Mouse (Mus musculus) hindbrain, embryonic 10.5 days (tissue): ENCODE data around the gene 2310039H08Rik. TPM values are rescaled to one million over a fixed set of nuclear protein-coding genes. Genes with fewer than 3 reads are reported as not detected.
"Not testable (repeated sequence)": the region's sequence is repeated elsewhere in the genome, so short reads cannot be mapped to it uniquely, and the experiment has no call there.

Experiments used
- DNase-seq: peaks from one replicate; pipeline ENCODE4 v3.0.0-alpha.2; 2017; ENCODE audit warnings: low spot score
- H3K27ac ChIP-seq: fragments of 300-500 bp; sonication (generic); 2 replicates; pipeline ENCODE4 v1.5.1; 2016; ENCODE audit warnings: mild to moderate bottlenecking, moderate library complexity
- H3K27me3 ChIP-seq: fragments of 300-500 bp; sonication (generic); 2 replicates; pipeline ENCODE4 v1.6.1; 2016; ENCODE audit warnings: mild to moderate bottlenecking; ENCODE audit not compliant: poor library complexity, insufficient read depth, severe bottlenecking
- H3K36me3 ChIP-seq: fragments of 300-500 bp; sonication (generic); 2 replicates; pipeline ENCODE4 v1.6.1; 2016; ENCODE audit warnings: mild to moderate bottlenecking, moderate library complexity
- H3K4me1 ChIP-seq: fragments of 300-500 bp; sonication (generic); replicated peaks from 2 replicates; pipeline ENCODE4 v1.6.1; 2016; ENCODE audit warnings: mild to moderate bottlenecking
- H3K4me3 ChIP-seq: fragments of 300-500 bp; sonication (generic); 2 replicates; pipeline ENCODE4 v1.5.1; 2016; ENCODE audit warnings: mild to moderate bottlenecking, moderate library complexity
- H3K9me3 ChIP-seq: fragments of 300-500 bp; sonication (generic); 2 replicates; pipeline ENCODE4 v1.6.1; 2016; ENCODE audit warnings: mild to moderate bottlenecking, moderate library complexity
- WGBS: fragments of 180-500 bp; shearing (Covaris S2); methylation state at CpG from one replicate; pipeline ENCODE4 v1.1.7; 2016; 5-methylcytosine and 5-hydroxymethylcytosine counted together
- polyA plus RNA-seq: library from polyadenylated mRNA; unstranded; fragments of >200 nt; fragmentation: Nextera tagmentation; extraction: Ambion mirVana; gene quantifications from 2 replicates; pipeline ENCODE4 v1.2.1, GENCODE M21; 2016

2310039H08Rik gene
- polyA plus RNA-seq, 1 experiment from 2014 or later, result 59.3 TPM

GRCm38 (mm10) chr17:46771025-46771424, 1.4 kb upstream of the 2310039H08Rik start:
- no peaks in the 10 kb centered on the region for H3K9me3 ChIP-seq
- peaks cover 22% of the 10 kb centered on the region for H3K36me3 ChIP-seq
- H3K4me1 ChIP-seq, result peaks cover 28% of the 10 kb centered on the region
- DNase-seq, result no peak
- H3K27ac ChIP-seq, result no peak overlapping the region
- no peaks in the 10 kb centered on the region for H3K27me3 ChIP-seq
- 86% methylated on average over 4 of the region's 4 CpGs for WGBS
- no peak overlapping the region for H3K4me3 ChIP-seq

- peak overlapping the region; percentile 75 for H3K4me3 ChIP-seq
- WGBS, result 63% methylated on average over 17 of the region's 17 CpGs
- DNase-seq, result no peak
- no peaks in the 10 kb centered on the region for H3K27me3 ChIP-seq
- H3K36me3 ChIP-seq, result peaks cover 28% of the 10 kb centered on the region
- H3K4me1 ChIP-seq, result peaks cover 28% of the 10 kb centered on the region
- H3K9me3 ChIP-seq, result no peaks in the 10 kb centered on the region
- peak overlapping the region; percentile 90; the same call in 1 of the 2 replicates for H3K27ac ChIP-seq
Observed at GRCm38 (mm10) chr17:46771616-46772015, 819 bp upstream of the 2310039H08Rik start.

GRCm38 (mm10) chr17:46772038-46772403, 414 bp upstream of the 2310039H08Rik start:
- DNase-seq, result no peak
- Histone ChIP-seq H3K4me3 (peak overlapping the region; percentile 75), H3K36me3 (peaks cover 32% of the 10 kb centered on the region), H3K27me3 (no peaks in the 10 kb centered on the region), H3K4me1 (peaks cover 28% of the 10 kb centered on the region), H3K27ac (peak overlapping the region; percentile 90), H3K9me3 (no peaks in the 10 kb centered on the region)
- 12% methylated on average over 5 of the region's 5 CpGs for WGBS

- Histone ChIP-seq H3K27me3 (no peaks in the 10 kb centered on the region), H3K36me3 (peaks cover 47% of the 10 kb centered on the region), H3K9me3 (no peaks in the 10 kb centered on the region), H3K4me1 (peaks cover 22% of the 10 kb centered on the region), H3K27ac (peak overlapping the region; percentile 90), H3K4me3 (peak overlapping the region; percentile 75)
- DNase-seq, result peak; percentile 41
- WGBS, result 10% methylated on average over 19 of the region's 20 CpGs
Observed at GRCm38 (mm10) chr17:46773278-46774130, 1.1 kb downstream of the 2310039H08Rik start.

- Histone ChIP-seq H3K36me3 (peaks cover 53% of the 10 kb centered on the region), H3K4me3 (peak overlapping the region; percentile 75)
Observed at GRCm38 (mm10) chr17:46774131-46774472, 1.7 kb downstream of the 2310039H08Rik start.

GRCm38 (mm10) chr17:46775070-46775469, 2.6 kb downstream of the 2310039H08Rik start:
- Histone ChIP-seq H3K4me3 (no peak overlapping the region), H3K4me1 (peaks cover 22% of the 10 kb centered on the region), H3K27ac (no peak overlapping the region), H3K27me3 (no peaks in the 10 kb centered on the region), H3K36me3 (peaks cover 63% of the 10 kb centered on the region), H3K9me3 (no peaks in the 10 kb centered on the region)
- DNase-seq, result no peak
- 97% methylated on average over 9 of the region's 9 CpGs for WGBS

More at GRCm38 (mm10) chr17:46774131-46774472, 1.7 kb downstream of the 2310039H08Rik start:
- Histone ChIP-seq H3K27ac (0 out of 2 replicates have a peak overlapping the region, but pooled peaks have one; percentile 90), H3K9me3 (no peaks in the 10 kb centered on the region), H3K4me1 (peaks cover 22% of the 10 kb centered on the region), H3K27me3 (no peaks in the 10 kb centered on the region)
- WGBS, result 51% methylated on average over 2 of the region's 2 CpGs
- no peak for DNase-seq

- peaks cover 73% of the 10 kb centered on the region for H3K36me3 ChIP-seq
- DNase-seq, result no peak
- peaks cover 24% of the 10 kb centered on the region for H3K4me1 ChIP-seq
- 88% methylated on average over 3 of the region's 3 CpGs for WGBS
- H3K27ac ChIP-seq, result no peak overlapping the region
- H3K4me3 ChIP-seq, result no peak overlapping the region
- no peaks in the 10 kb centered on the region for H3K27me3 ChIP-seq
- H3K9me3 ChIP-seq, result no peaks in the 10 kb centered on the region
Observed at GRCm38 (mm10) chr17:46776087-46776486, 3.7 kb downstream of the 2310039H08Rik start.

- Histone ChIP-seq H3K4me3 (peak overlapping the region; percentile 81), H3K27ac (peak overlapping the region; percentile 90), H3K4me1 (peaks cover 13% of the 10 kb centered on the region), H3K36me3 (peaks cover 43% of the 10 kb centered on the region), H3K9me3 (no peaks in the 10 kb centered on the region), H3K27me3 (no peaks in the 10 kb centered on the region)
- DNase-seq, result no peak
- WGBS, result 9% methylated on average over 11 of the region's 11 CpGs
Observed at GRCm38 (mm10) chr17:46781876-46782275, 9.4 kb downstream of the 2310039H08Rik start.

GRCm38 (mm10) chr17:46782341-46783221, 10.1 kb downstream of the 2310039H08Rik start, which contains the start of gene Rpl7l1:
Gene Rpl7l1, minus strand, starts transcription at chr17:46782672.
- no peaks in the 10 kb centered on the region for H3K27me3 ChIP-seq
- H3K9me3 ChIP-seq, result no peaks in the 10 kb centered on the region
- peaks cover 36% of the 10 kb centered on the region for H3K36me3 ChIP-seq
- WGBS, result 1% methylated on average over 44 of the region's 44 CpGs
- H3K4me1 ChIP-seq, result peaks cover 13% of the 10 kb centered on the region
- DNase-seq, result peak; percentile 93
- H3K4me3 ChIP-seq, result peak within 1 kb of the TSS; percentile 81
- peak within 1 kb of the TSS; percentile 90 for H3K27ac ChIP-seq

- H3K9me3 ChIP-seq, result no peaks in the 10 kb centered on the region
- no peak for DNase-seq
- H3K4me3 ChIP-seq, result peak overlapping the region; percentile 81
- H3K27ac ChIP-seq, result peak overlapping the region; percentile 90
- WGBS, result 72% methylated on average over 2 of the region's 2 CpGs
- peaks cover 30% of the 10 kb centered on the region for H3K36me3 ChIP-seq
- no peaks in the 10 kb centered on the region for H3K27me3 ChIP-seq
- peaks cover 13% of the 10 kb centered on the region for H3K4me1 ChIP-seq
Observed at GRCm38 (mm10) chr17:46783222-46783565, 10.8 kb downstream of the 2310039H08Rik start.

- Histone ChIP-seq H3K4me3 (no peak overlapping the region), H3K36me3 (no peaks in the 10 kb centered on the region), H3K27me3 (no peaks in the 10 kb centered on the region), H3K9me3 (no peaks in the 10 kb centered on the region), H3K27ac (no peak overlapping the region), H3K4me1 (0 out of 2 replicates have a peak, but pooled peaks cover 4% of the 10 kb centered on the region)
- WGBS, result 90% methylated on average over 5 of the region's 5 CpGs
- no peak for DNase-seq
Observed at GRCm38 (mm10) chr17:46786952-46787351, 14.5 kb downstream of the 2310039H08Rik start.

GRCm38 (mm10) chr17:46787974-46788373, 15.5 kb downstream of the 2310039H08Rik start:
- WGBS, result 68% methylated on average over 2 of the region's 2 CpGs
- H3K36me3 ChIP-seq, result not testable (repeated sequence)

GRCm38 (mm10) chr17:46792963-46793362, 20.5 kb downstream of the 2310039H08Rik start:
- Histone ChIP-seq H3K27ac (no peak overlapping the region), H3K4me3 (no peak overlapping the region), H3K27me3 (no peaks in the 10 kb centered on the region), H3K4me1 (peaks cover 14% of the 10 kb centered on the region), H3K9me3 (no peaks in the 10 kb centered on the region), H3K36me3 (no peaks in the 10 kb centered on the region)
- 89% methylated on average over 2 of the region's 2 CpGs for WGBS
- no peak for DNase-seq

More at GRCm38 (mm10) chr17:46787974-46788373, 15.5 kb downstream of the 2310039H08Rik start:
- not testable (repeated sequence) for H3K9me3 ChIP-seq, H3K4me1 ChIP-seq, DNase-seq, H3K27me3 ChIP-seq, H3K27ac ChIP-seq, H3K4me3 ChIP-seq
